Mouse (Mus musculus): ENCODE results near the gene Lyrm4.
"Not testable (repeated sequence)": the region's sequence is repeated elsewhere in the genome, so short reads cannot be mapped to it uniquely, and the experiment has no call there.

The Lyrm4 gene

DNA sequence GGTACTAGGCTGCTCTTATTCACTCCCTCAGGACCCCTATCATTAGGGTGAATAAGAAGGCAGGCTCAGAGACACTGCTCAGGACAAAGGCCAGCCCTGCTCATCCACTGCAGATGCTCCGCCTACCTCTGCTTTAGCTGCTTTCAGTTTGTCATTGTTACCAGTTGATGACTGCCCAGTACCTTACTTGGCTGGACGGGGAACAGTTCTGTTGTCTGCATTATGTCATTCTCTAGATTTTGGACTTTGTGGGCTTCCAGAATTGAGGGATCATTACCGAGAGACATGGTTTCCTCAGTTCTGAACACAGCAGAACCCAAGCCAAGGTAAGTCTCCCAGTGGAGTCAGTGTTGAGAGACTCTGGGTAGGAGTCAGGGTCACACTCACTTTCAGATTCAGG is 122.1 kb downstream of the Lyrm4 start:
- CTCF ChIA-PET: no interaction called here

DNA sequence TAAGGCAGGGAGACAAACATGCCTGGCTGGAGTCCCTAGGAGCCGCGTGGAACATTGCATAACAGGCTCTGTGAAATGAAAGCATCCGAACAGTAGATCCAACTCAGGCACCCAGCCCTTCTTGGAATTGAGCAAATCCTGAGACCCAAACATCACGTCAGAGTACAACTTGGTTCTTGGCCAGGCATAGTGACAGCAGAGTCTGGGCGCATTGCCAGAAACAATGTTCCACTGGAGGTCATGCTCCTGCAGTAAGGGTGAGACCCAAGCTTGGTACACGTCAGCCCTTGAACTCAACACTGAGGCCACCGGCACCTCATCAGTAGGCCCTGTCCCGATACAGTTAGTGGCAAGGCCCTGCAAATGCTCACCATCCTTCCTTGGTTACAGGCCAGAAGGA is 123.3 kb downstream of the Lyrm4 start:
- CTCF ChIA-PET: no interaction called here

DNA sequence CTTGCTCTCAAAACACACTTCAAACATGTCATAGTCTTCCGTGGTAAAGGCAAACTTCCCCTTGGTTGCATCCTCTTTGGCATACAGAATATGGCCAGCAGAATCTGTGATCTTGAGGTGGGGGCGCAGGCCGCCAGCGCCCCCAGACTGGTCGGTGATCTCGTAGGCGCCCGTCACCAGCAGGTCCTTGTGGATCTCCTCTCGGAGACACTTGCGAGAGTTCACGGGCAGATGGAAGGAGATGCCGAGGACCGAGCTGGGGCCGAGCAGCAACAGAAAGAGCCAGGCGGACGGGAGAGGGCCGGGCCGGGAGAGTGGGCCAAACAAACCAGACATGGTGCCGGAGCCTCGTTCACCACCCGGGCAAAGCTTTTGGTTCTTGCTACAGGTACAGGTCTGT is 126.1 kb downstream of the Lyrm4 start:
- CTCF ChIA-PET: not testable (repeated sequence)

DNA sequence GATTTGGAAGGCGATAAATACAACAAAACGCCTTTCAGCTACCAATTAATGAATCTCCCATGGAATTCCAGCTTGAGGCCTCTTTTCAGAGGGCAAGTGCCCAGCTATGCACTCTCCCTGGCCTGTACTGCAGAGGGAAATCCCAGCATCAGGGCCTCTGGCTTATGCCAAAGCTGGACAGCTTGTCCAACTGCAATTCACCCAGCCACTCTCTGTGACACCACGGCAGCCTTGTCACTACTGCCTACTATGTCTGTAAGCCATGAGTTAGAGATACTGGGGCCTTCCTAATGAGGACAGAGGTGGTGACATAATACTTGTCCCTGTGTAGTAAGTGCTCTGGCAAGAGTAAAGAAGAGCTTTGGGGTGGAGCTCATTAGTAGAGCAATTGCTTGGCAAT is 128.0 kb downstream of the Lyrm4 start:
- CTCF ChIA-PET: no interaction called here

DNA sequence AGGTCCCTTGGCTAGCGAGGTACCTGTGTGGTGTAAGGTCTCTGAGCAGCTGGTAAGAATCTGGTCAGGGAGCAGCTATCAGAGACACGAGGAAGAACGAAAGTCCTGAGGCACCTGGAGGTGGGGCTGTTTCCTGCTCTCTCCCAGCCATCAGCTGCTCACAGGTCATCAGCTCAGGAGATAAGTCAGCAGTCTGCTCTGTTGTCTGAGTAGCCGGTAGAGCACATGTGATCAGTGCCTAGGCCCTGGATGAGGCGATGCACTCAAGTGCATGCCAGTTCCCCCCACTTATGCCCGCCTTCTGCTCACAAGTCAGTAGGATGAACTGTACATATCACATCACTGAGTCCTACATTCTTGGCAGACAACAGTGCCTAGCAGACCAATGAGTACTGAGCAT is 134.3 kb downstream of the Lyrm4 start:
- CTCF ChIA-PET: no interaction called here

DNA sequence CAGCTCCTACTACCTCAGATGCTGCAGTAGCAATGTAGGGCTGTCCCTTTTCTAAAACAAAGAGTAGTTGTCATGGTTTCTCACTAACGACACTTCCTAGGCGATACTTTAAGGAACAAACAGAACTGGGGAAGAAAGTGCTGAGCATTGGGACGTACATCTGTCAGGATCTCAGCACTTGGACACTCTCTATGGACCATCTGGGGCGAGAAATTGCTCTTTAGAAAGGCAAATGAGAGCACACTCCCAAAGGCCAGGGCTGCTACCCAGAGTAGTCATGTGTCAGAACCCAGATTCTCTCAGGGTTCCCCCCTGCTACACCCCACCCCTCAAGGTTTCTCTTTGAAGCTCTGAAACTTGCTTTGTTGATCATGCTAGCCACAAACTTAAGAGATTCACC is 136.9 kb downstream of the Lyrm4 start:
- CTCF ChIA-PET: interaction anchor here (0.9 kb wide), 1 partner anchor 1024 kb away, joined by 24 read pairs; no protein-coding TSS in a partner anchor

DNA sequence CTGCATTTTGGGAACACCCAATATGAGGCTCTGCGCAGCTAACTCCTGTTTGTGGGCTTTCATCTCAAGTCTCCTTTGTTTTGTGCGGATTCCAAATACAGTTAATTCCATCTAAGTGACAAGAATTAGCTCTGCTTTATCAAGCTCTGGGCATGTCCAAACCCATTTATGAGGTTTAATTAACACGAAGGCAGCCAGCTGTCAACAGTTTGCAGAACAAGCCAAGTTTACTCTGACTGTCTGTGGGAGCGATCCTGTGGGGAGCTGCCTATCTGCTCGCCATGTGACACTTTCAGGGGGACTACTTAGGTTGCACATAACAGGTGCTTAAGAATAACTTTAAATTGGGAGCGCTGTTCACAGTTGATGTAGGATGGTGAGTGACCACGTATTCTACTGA is 140.4 kb downstream of the Lyrm4 start:
- CTCF ChIA-PET: no interaction called here

DNA sequence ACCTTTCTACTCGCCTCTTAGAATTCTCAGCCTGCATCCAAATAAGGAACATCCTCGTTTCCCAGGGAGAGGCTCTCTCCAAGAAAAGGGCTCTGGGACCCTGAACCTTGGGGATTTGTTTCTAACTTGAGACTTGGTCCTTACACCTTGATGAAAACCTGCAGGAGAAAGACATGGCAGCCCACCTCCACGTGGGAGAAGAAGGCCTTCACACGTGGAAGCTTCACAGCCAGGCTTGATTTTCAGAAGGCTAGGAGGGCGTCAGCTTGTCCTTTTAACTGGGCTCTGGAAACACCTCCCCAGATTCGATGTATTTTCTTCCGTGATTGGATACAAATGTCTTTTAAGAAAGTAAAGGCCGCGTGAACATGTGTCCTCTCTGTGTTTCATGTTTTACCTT is 147.5 kb downstream of the Lyrm4 start:
- CTCF ChIA-PET: no interaction called here

DNA sequence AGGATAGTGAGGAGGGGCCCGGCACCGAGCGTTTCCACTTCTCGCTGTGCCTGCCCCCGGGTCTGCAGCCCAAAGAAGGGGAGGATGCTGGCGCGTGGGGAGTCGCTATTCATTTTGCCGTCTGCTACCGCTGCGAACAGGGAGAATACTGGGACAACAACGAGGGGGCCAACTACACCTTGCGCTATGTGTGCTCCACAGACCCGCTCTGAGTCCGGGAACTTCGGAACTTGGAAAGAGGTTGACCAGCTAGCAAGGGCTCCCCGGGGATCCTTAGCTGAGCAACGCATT is 147.9 kb downstream of the Lyrm4 start:
- CTCF ChIA-PET: no interaction called here

DNA sequence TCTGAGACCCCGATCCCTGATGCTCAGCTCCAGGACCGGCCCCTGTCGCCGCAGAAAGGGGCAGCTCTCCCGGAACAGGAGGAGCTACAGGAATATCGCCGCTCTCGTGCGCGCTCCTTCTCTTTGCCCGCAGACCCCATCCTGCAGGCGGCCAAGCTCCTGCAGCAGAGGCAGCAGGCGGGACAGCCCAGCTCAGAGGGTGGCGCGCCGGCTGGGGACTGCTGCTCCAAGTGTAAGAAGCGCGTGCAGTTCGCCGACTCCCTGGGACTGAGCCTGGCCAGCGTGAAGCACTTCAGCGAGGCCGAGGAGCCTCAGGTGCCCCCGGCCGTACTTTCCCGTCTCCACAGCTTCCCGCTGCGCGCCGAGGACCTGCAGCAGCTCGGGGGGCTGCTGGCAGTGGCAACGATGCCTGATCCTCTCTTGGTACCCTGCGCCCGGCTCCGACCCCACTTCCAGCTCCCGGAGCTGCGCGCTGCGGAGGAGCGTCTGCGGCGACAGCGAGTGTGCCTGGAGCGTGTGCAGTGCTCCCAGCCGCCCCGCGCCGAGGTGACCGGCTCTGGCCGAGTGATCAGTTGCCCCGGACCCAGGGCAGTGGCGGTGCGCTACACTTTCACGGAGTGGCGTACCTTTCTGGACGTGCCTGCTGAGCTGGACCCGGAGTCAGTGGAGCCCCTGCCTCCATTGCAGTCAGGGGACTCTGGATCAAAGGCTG is 148.5 kb downstream of the Lyrm4 start:
- CTCF ChIA-PET: no interaction called here

DNA sequence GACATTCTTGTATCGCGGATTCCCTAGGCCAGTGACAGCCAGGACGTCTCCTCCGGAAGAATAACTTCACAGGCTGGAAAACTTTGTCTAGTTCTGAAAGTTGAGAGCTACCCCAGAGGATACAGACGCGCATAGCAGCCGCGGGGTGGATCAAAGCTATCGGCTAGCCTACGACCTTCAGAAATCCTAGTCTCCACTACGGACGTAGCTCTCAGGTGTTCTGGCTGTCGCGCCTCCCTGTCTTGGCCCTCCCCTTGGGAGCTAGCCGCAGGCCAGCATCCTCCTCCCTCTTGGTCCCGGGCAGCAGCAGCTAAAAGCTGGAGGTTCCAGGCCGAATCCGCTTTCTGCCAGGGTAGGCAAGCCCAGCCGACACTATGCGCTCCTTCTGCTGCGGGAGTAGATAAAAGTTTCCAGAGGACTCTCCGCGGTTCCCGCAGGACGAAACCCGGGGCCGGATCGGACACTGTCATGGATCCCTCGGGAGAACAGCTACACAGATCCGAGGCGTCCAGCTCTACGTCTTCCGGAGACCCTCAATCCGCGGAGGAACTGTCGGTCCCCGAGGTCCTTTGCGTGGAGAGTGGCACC is 149.1 kb downstream of the Lyrm4 start:
- CTCF ChIA-PET: no interaction called here

DNA sequence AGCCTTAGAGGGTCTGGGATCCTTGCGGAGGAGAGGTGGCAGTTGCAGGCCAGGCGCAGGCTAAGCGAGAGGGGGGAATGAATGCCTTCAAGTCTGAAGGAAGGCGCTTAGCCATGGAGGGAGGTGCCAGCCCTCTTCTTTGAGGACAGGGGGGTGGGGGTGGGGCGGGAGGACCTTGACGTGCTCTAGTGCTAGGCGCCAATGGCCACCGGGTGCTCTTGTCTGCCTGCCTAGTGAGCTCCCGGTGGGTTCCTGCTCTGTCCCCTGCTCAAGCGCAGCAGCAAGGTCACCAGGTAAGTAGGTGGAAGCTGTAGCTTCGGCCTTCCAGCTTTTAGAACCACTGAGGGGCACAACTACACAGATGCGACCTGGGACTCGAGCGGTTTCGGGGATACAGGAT is 149.6 kb downstream of the Lyrm4 start:
- CTCF ChIA-PET: no interaction called here

DNA sequence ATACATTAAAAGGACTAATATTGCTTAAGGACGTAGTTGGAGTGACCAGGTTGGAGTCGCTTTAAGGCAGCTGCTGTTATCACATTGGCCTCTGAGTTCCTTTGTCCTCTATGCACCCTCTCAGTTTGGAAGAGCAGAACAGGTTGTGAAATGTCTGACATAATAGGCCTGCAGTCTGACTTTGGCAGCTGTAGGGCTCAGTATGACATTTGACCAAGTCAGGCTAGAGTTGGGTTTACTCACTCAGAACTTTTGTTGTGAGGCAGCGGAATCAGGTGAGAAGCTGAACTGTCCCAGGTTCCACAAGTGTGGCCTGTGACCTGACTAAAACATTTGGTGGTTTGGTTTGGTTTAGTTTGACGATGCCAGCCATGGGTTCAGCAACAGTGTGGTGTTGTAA is 153.7 kb downstream of the Lyrm4 start:
- CTCF ChIA-PET: interaction anchor here (0.6 kb wide), 1 partner anchor 888 kb away, joined by 4 read pairs; no protein-coding TSS in a partner anchor

DNA sequence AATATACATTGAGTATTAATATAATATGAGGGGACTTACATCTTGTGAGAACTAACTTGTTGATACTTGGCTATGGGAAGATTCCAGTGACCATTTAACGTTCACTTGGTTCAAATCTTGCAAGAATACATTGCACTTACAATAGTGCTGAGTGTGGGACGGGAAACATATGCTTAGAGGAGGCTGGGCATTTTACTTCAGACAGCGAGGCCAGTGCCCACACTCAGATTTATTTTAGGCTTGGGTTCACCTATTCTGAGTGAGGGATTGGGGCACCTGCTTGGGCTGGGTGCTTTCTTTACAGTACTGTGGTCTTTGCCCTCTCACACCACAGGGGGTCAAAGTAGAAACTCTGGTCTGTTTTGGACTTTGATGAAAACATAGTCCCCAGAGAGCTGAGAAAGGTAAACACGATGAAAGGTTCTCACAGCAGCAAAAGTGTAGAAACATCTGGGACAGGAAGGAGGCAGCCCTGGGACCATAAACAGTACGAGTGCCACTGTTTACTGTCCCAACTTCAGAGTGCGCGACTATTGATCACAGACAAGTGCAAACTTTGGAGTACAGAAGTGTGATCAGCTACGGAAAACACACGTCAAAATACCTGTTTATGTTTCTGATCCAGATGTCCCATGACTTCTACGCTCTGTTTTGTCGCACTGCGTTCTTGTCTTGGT is 157.8 kb downstream of the Lyrm4 start:
- CTCF ChIA-PET: no interaction called here

DNA sequence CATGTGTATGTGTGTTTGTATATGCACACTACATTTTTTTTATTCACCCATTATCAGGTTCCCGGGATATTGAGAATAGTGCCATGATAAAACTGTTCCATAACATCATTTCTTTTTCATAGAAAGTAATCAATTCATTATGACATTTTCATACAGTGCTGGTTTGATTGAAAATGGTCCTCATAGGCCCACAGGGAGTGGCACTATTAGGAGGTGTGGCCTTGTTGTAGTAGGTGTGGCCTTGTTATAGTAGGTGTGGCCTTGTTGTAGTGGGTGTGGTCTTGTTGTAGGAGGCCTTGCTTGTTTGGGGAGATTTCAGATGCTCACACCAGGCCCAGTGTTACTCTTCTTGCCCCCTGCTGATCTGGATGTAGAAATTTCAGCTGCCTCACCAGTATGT is 158.8 kb downstream of the Lyrm4 start, which contains the start of gene Ppp1r3g:
Gene Ppp1r3g, plus strand, starts transcription at position 301 of the 400 bp plus-strand sequence.
- CTCF ChIA-PET: no interaction called here

DNA sequence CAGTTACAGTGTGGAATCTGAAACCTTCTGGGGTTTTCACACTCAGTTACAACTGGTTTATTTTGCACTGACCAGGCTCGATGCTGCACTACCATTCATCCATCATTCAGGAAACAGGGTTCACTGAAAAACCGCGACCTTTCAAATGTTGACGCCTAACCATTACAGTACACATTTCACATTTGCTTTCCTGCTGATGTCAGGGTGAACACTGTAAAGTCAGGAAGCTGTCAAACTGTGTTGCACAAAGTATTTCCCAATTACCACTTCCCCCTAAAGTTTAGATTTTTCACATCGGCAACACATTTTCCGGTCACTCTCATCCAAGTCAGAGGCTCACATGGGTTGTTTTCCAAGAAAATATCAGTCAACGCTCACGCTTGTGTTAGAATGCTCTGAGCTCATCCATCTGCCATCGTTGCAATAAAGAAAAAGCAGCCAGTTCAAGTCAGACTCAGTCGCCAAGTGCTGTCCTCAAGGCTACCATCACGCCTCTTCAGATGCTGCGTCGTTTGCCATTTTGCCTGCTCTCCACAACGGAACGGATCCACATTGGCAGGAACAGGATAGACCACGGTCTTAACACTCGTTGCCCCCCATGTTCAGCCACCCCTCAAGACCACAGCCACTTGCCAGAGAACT is 167.4 kb downstream of the Lyrm4 start:
- CTCF ChIA-PET: no interaction called here

DNA sequence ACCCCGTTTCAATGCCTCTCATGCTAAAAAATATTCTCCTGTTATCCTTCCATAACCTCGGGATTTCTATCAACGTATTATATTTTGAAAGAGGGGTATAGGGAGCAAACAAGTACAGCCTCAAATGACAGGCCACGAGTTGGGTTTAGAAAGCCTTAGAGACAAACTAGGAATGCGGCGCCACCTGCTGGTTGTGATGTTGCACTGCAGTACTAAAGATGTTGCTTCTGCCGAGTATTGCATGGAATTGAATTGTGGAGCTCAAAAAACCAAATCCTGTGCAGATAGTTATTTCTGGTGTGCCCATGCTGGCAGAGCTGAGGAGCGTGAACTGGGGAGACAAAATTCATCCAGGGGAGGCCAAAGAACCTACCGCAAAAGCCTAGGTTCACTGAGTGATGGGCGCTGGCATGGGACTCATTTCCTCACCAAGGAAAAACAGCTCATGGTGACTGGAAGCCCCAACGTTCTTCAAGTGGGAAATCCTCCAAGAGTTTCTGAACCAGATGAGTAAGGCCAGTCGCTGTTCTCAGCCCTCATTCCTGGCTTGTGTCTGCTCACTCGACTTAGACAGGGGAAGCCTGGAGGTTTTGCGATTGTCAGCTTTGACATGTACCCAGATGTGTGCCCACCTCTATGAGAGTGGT is 169.8 kb downstream of the Lyrm4 start:
- CTCF ChIA-PET: interaction anchor here (1.0 kb wide), 1 partner anchor 61 kb away, joined by 4 read pairs; no protein-coding TSS in a partner anchor

DNA sequence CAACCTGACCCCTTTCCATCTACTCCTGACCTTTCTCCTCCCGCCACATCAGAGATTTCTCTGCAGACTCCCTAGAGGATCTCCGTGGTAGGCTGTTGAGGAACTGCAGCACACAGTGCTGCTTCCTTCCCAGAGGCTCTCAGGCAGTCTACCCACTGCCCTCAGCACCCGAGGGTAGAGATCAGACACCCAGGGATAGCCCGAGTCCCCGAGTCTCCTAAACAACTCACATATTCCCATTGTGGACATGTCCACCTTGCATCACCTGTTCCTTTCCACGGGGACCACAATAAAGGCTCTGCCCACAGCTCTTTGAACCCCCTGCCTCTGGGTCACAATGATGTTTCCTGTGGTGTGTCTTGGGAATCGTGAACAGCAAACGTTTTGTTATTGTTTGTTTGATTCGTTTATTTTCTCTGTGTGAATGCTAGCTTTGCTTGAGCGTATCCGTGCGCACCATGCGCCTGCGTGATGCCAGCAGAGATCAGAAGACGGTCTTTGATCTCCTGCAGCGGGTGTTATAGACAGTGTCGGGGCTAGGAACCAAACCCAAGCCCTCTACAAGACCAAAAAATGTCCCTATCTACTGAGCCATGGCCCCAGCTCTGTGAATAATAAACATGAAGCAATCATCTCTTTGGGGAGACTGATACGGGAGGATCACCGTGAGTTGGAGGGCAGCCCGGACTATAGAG is 170.5 kb downstream of the Lyrm4 start:
- CTCF ChIA-PET: interaction anchor here (1.0 kb wide), 1 partner anchor 61 kb away, joined by 4 read pairs; no protein-coding TSS in a partner anchor

DNA sequence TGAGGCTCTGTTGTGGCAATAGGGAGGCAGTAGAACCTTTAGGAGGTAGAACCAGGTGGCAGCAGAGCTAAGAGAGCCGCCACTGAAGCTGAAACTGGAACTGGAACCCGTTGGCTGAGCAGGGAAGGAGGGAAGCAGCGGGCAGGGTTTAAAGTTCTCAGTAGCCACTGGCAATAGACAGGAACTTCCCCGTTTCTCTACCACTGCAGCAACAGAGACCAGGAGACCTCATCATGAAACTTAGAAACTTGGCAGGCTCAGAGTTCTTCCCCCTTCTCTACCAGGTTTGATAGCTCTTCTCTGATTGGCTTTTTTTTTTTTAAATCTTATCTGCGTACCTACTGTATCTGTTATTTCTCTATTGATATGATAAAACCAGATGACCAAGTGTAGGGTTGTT is 176.4 kb downstream of the Lyrm4 start:
- CTCF ChIA-PET: interaction anchor here (0.6 kb wide), 1 partner anchor 13 kb away, joined by 3 read pairs; no protein-coding TSS in a partner anchor

DNA sequence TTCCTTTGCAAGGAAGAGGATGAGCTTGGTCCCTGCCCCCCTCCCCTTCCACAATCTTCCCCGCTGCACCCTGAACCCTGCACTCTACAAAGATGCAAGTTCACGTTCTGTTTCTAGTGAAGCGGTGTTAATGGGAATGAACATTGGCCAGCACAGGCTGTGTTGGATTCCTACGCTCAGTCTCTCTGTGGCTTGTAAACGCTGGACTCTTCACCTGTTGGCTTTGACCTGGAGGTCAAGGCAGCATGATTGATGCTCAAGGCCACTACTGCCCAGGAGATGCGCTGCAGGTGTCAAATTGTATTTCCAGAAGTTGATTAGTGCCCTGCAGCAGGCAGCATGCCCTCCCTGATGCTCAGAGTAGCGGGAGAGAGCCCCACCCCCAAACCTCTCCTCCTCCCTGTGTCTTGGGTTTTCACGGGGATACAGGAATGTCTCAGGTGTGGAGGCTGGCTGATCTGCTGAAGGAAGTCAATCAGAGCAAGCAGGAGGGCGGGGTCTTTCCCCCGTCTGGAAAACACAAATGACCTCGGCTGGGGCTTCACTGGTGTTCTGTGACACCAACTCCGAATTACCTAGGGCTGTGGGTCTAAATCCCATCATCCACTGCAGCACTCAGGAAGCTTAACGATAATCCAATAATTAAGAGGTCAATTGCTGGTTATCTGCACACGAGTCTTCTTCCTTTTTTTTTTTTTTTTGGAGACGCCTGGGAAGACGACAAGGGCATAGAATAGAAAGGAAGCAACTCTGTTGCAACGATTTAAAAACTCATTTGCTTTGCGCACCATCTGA is 177.3 kb downstream of the Lyrm4 start:
- CTCF ChIA-PET: no interaction called here

DNA sequence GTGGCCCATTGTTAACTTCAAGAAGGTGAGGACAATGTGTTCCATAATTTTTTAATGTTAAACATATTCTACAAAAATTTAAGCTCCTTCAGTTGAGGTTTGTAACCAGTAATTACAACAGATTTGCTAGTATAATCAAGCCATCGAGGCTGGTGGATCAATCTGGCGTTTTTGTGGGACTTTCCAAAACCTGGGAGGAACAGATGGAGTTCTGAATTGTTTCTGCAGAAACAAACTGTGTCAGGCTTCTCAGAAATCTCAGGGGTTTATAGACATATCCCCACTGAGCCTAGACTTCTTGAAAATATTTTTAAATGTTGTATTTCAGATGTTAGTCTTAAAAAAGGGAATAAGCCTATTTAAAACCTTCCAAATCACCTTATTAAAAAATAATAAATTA is 179.3 kb downstream of the Lyrm4 start:
- CTCF ChIA-PET: no interaction called here

Data from spleen, embryonic (tissue).